Mouse (Mus musculus) fibroblast of lung, adult 2 months (primary cell): Measurements from ENCODE around the gene Parp9.
"Not testable (repeated sequence)": the region's sequence is repeated elsewhere in the genome, so short reads cannot be mapped to it uniquely, and the experiment has no call there.

Experiments used
- DNase-seq: peaks from one replicate; pipeline ENCODE4 v3.0.0-alpha.2; 2011; ENCODE audit warnings: low read depth

Parp9 gene

GRCm38 (mm10) chr16:35938211-35939151 is at the start of gene Parp9, which contains the start of gene Dtx3l:
TSS of gene Parp9 (plus strand) at chr16:35938470.
TSS of gene Dtx3l (minus strand) at chr16:35939151.
- DNase-seq = no peak

GRCm38 (mm10) chr16:35888910-35889309 is 49.4 kb upstream of the Parp9 start:
- DNase-seq = no peak

- no peak for DNase-seq
Measured at GRCm38 (mm10) chr16:35890645-35891044, 47.6 kb upstream of the Parp9 start.

- not testable (repeated sequence) for DNase-seq
Measured at GRCm38 (mm10) chr16:35891603-35892002, 46.7 kb upstream of the Parp9 start.

GRCm38 (mm10) chr16:35894997-35895396 is 43.3 kb upstream of the Parp9 start:
- DNase-seq = no peak

- no peak for DNase-seq
Measured at GRCm38 (mm10) chr16:35900541-35900940, 37.7 kb upstream of the Parp9 start.

- DNase-seq = no peak
Measured at GRCm38 (mm10) chr16:35903014-35903640, 35.1 kb upstream of the Parp9 start.

- no peak for DNase-seq
Measured at GRCm38 (mm10) chr16:35904121-35904736, 34.0 kb upstream of the Parp9 start.

- DNase-seq = peak; percentile 36
Measured at GRCm38 (mm10) chr16:35905355-35905754, 32.9 kb upstream of the Parp9 start.

GRCm38 (mm10) chr16:35905819-35906485 is 32.3 kb upstream of the Parp9 start:
- DNase-seq = no peak

GRCm38 (mm10) chr16:35906887-35907286 is 31.4 kb upstream of the Parp9 start:
- no peak for DNase-seq

GRCm38 (mm10) chr16:35907432-35908201 is 30.7 kb upstream of the Parp9 start:
- DNase-seq = no peak

- DNase-seq = no peak
Measured at GRCm38 (mm10) chr16:35911449-35911848, 26.8 kb upstream of the Parp9 start.

GRCm38 (mm10) chr16:35913526-35913925 is 24.7 kb upstream of the Parp9 start:
- DNase-seq = no peak

- no peak for DNase-seq
Measured at GRCm38 (mm10) chr16:35914301-35914700, 24.0 kb upstream of the Parp9 start.

- no peak for DNase-seq
Measured at GRCm38 (mm10) chr16:35918721-35919543, 19.3 kb upstream of the Parp9 start.

GRCm38 (mm10) chr16:35921676-35922235 is 16.5 kb upstream of the Parp9 start:
- no peak for DNase-seq

GRCm38 (mm10) chr16:35922301-35922895 is 15.9 kb upstream of the Parp9 start:
- DNase-seq = no peak

GRCm38 (mm10) chr16:35923546-35924198 is 14.6 kb upstream of the Parp9 start:
- DNase-seq = no peak
